Mouse (Mus musculus) small intestine, adult 2 months (tissue): ENCODE measurements at regions not wholly inside any gene's neighbourhood (a gene's known extent, or its start where the extent isn't known, plus 50 kb on each side); places are given as distances from the start of the nearest gene placed in this dataset.

Experiments used
- CTCF ChIP-seq: fragments of 200-500 bp; IDR thresholded peaks from 2 replicates; pipeline ENCODE4 v1.5.1; 2012; ENCODE audit warnings: low read depth, mild to moderate bottlenecking, control low read depth, inconsistent platforms, low read length, moderate library complexity, mixed read lengths; ENCODE audit not compliant: insufficient replicate concordance, insufficient read length; ENCODE audit errors: extremely low read depth
- POLR2A ChIP-seq: fragments of 200-500 bp; IDR thresholded peaks from 2 replicates; pipeline ENCODE4 v1.6.1; 2012; ENCODE audit warnings: low read depth, mild to moderate bottlenecking, control low read depth, inconsistent platforms, low read length, moderate library complexity

GRCm38 (mm10) chr3:60275249-60275838 is 193.7 kb downstream of the Sucnr1 start:
- TF ChIP-seq POLR2A (no peak), CTCF (no peak)
